Mouse (Mus musculus) left cerebral cortex, postnatal 36 days (tissue): ENCODE results near the gene Ifna15. TPM values are rescaled to one million over a fixed set of nuclear protein-coding genes. Genes with fewer than 3 reads are reported as not detected.
"Not testable (repeated sequence)": the region's sequence is repeated elsewhere in the genome, so short reads cannot be mapped to it uniquely, and the experiment has no call there.

Experiments used
- DNase-seq, 2 experiments: peaks; one replicate each; pipeline ENCODE4 v3.0.0; 2021 to 2022; ENCODE audit warnings: low spot score in 2 of 2, mixed read lengths in 1 of 2
- intact Hi-C: fragments of 180-260 bp; cut with DNase I; formaldehyde crosslinking; loops from one replicate; pipeline ENCODE4 v1.15.1; 2025
- total RNA-seq, 2 experiments: library from RNA; stranded (reverse); gene quantifications; 2 replicates each; pipeline ENCODE4 v1.2.3; 2021

Ifna15 gene
- not detected for total RNA-seq

GRCm38 (mm10) chr4:88558145-88558544 is at the start of gene Ifna15:
Gene Ifna15 (minus strand): TSS chr4:88558245.
- DNase-seq, intact Hi-C loops: not testable (repeated sequence)

DNA sequence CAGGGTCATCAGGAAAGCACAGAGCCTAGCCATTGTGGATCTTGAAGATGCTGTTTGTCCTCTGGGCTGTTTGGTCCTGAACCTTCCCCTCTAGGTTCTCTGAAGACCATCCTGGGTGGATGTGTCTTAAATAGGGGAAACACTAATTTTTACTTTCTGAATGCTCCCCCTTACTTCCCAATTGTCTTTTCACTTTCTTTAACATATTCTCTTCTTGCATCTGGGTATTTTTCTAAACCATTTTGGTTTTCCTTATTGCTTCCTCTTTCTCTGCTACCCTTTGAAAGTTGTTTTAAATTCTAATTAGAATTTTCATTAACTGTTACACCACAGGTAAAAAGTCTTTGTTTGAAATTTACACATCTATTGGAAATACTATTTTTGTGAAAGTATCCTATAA is 45.2 kb upstream of the Ifna15 start, which contains the start of gene Ifna12:
Ifna12 (minus strand) TSS at position 101 of the 400 bp plus-strand sequence.
- DNase-seq: no peak
- intact Hi-C loops: no loop called here

DNA sequence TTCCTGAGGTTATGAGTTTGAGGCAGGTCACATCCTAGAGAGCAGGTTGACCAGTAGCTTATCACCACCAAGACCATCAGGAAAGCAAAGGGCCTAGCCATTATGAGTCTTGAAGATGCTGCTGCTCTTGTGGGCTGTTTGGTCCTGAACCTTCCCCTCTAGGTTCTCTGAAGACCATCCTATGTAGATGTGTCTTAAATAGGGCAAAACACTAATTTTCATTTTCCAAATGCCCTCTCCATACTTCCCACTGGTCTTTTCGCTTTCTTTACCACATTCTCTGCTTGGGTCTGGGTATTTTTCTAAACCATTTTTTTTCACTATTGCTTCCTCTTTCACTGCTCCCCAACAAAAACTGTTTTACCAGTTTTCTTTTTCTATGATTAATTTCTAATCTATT is 34.2 kb upstream of the Ifna15 start, which contains the start of gene Ifna9:
Ifna9 (minus strand) TSS at position 101 of the 400 bp plus-strand sequence.
- no peak for DNase-seq
- intact Hi-C loops: no loop called here

GRCm38 (mm10) chr4:88571698-88572097 is 13.7 kb upstream of the Ifna15 start, which contains the start of gene Ifna14:
Gene Ifna14 (minus strand): TSS chr4:88571798.
- intact Hi-C loops: no loop called here
- DNase-seq: no peak

GRCm38 (mm10) chr4:88561791-88562190 is 3.7 kb upstream of the Ifna15 start:
- intact Hi-C loops: no loop called here
- no peak for DNase-seq

- peak; percentile 20 to 32 for DNase-seq
- intact Hi-C loops: no loop called here
Observed at GRCm38 (mm10) chr4:88550161-88550945, 7.7 kb downstream of the Ifna15 start.

- no peak for DNase-seq
- intact Hi-C loops: loop anchor here (10.0 kb wide), 2 partner anchors 143 to 243 kb away; no protein-coding TSS in a partner anchor
Observed at GRCm38 (mm10) chr4:88547986-88548385, 10.1 kb downstream of the Ifna15 start.

- no peak for DNase-seq
- intact Hi-C loops: loop anchor here (2.0 to 10.0 kb wide), 4 partner anchors 139 to 1175 kb away; no protein-coding TSS in a partner anchor
Observed at GRCm38 (mm10) chr4:88543649-88544234, 14.3 kb downstream of the Ifna15 start.

- intact Hi-C loops: no loop called here
- no peak for DNase-seq
Observed at GRCm38 (mm10) chr4:88537328-88537727, 20.7 kb downstream of the Ifna15 start.

DNA sequence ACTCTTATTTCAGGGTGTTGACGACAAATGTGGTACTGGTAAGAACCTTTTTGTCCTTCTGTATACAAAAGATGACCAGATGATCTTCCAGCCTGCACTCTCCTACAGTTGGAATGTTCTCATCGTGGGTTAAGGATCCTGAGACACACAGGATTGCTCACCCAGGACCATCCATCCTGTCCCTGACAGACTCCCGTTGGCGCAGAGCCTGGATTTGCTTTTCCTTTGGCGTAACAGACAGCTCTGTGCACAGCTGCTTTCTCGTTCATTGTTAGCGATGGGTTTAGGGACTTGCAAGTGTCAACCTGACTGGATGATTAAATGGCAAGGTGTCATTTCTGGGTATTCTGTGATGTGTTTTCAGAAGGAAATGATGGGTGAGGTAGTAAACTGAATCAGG is 21.4 kb downstream of the Ifna15 start:
- no peak for DNase-seq
- intact Hi-C loops: no loop called here

GRCm38 (mm10) chr4:88535742-88536141 is 22.3 kb downstream of the Ifna15 start:
- intact Hi-C loops: no loop called here
- DNase-seq: no peak

GRCm38 (mm10) chr4:88534903-88535302 is 23.1 kb downstream of the Ifna15 start:
- no peak for DNase-seq
- intact Hi-C loops: no loop called here

DNA sequence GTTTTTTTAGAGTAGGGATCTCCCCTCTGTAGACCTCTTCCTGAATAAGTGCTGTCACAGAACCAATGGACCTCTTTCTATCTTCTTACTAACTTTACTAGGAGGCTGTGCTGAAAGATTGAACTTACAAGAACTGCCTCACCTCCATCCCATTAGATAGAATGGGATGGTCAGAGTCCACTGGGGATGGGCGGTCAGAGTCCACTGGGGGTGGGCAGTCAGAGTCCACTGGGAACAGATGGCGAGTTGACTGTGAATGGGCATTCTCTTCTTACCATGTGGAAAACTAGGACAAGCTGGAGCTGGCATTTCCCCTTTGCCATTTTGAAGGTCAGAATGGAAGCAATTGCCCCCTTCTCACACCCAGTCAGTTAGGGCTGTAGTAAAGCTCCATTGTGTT is 24.5 kb downstream of the Ifna15 start:
- intact Hi-C loops: no loop called here
- DNase-seq: no peak

DNA sequence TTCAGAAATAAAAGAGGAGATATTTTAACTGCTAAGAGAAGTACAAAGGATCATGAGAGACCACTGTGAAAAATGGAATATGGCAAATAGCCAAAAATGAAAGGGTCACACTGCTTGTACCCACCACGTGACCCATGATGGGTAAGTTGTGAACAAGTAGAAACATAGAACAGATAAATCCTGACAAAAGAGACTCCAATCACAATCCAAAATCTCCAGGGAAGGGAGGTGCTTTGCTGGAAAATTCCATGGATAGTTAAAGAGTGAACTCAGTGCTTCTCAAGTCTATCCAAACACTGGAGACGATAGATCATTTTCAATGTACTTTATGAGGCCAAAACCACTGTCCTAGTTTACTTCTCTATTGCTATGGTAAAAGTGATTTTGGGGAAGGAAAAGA is 27.2 kb downstream of the Ifna15 start:
- intact Hi-C loops: no loop called here
- no peak for DNase-seq

- intact Hi-C loops: no loop called here
- DNase-seq: no peak
Observed at GRCm38 (mm10) chr4:88530271-88530670, 27.8 kb downstream of the Ifna15 start.

DNA sequence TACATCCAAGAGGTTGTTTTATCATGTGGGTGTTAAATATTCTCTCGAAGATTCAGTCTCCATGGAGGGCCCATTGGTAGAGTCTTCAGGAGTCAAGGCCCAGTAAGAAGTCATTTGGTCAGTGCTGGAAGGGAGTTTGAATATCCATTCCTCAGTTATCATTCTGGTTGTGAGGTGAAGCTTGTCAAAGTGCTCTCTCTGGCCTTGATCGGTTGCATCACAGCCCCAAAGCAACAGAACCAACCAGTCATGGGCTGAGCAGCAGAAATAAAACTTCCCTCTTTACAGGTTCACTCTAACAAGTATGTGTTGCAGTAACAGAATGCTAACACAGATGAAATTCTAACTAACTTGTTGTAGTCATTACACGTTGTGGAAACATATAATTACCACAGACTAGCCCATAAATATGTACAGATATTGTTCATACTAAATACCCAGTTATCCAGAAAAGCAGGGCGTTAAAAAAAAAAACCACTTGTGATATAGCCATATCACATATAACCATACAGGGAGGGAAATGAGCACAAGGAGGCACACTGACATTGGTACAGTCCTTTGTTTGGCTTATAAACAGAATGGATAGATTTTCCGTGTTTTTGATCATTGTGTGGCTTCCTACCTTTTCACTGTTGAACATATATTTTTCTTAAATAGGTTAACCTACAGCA is 31.5 kb downstream of the Ifna15 start:
- no peak for DNase-seq
- intact Hi-C loops: no loop called here

- DNase-seq: no peak
- intact Hi-C loops: no loop called here
Observed at GRCm38 (mm10) chr4:88525393-88525792, 32.7 kb downstream of the Ifna15 start.

DNA sequence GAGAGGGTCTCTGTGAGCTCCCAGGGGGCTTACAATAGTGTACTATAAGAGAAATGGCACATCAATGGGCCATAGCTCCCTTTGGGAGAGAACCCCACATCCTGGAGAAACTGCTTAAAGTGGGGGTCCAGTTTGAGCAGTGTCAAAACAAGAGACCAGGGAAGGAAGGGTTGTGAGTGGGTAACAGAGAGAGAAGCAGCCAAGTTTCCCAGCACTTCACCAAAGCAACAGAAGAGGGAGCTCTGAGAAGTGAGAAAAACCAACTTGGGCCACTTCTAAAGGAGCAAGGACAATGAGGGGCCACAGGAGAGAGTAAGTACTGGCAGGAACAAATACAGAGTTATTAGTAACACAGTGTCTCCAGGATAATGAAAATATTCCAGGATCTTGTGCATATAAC is 34.8 kb downstream of the Ifna15 start:
- no peak for DNase-seq
- intact Hi-C loops: no loop called here

GRCm38 (mm10) chr4:88522674-88523073 is 35.4 kb downstream of the Ifna15 start, which contains the start of gene Ifnb1:
Gene Ifnb1 (minus strand): TSS chr4:88522774.
- intact Hi-C loops: no loop called here
- DNase-seq: no peak

- intact Hi-C loops: no loop called here
- no peak for DNase-seq
Observed at GRCm38 (mm10) chr4:88517957-88518356, 40.1 kb downstream of the Ifna15 start.
